Mouse (Mus musculus) MEL (cell line): ENCODE measurements around the gene Zbp1. TPM values are rescaled to one million over a fixed set of nuclear protein-coding genes. Genes with fewer than 3 reads are reported as not detected.

Source experiments
- DNase-seq: peaks from one replicate; pipeline ENCODE4 v3.0.0; 2011; ENCODE audit warnings: low read depth, low spot score
- H3K27ac ChIP-seq: 2 replicates; pipeline ENCODE4 v1.5.1; 2012; ENCODE audit warnings: low read depth, mild to moderate bottlenecking, control low read depth, low read length, moderate library complexity; ENCODE audit not compliant: control insufficient read depth
- H3K27me3 ChIP-seq, 2 experiments: fragments of 150-350 bp in 1 of 2; sonication (generic) in 1 of 2; 2 replicates each; pipeline ENCODE4 v1.6.1; 2012; ENCODE audit warnings: low read length in 2 of 2, mild to moderate bottlenecking in 2 of 2, improper control_type of control experiment in 1 of 2, moderate library complexity in 1 of 2; ENCODE audit not compliant: insufficient read depth in 2 of 2, control insufficient read depth in 1 of 2
- H3K36me3 ChIP-seq, 2 experiments: 2 replicates each; pipeline ENCODE4 v1.6.1; 2012 to 2014; ENCODE audit warnings: low read length in 2 of 2, improper control_type of control experiment in 1 of 2, inconsistent platforms in 1 of 2, mild to moderate bottlenecking in 1 of 2; ENCODE audit not compliant: insufficient read depth in 2 of 2, control insufficient read depth in 1 of 2
- H3K4me1 ChIP-seq, 2 experiments: fragments of 150-350 bp in 1 of 2; sonication (generic) in 1 of 2; 2 replicates each; pipeline ENCODE4 v1.6.1; 2012; ENCODE audit warnings: low read length in 2 of 2, improper control_type of control experiment in 1 of 2, mild to moderate bottlenecking in 1 of 2; ENCODE audit not compliant: insufficient read depth in 2 of 2, control insufficient read depth in 1 of 2
- H3K4me3 ChIP-seq, 2 experiments: fragments of 150-350 bp in 1 of 2; sonication (generic) in 1 of 2; 2 replicates each; pipeline ENCODE4 v1.5.1; 2012; ENCODE audit warnings: low read depth in 2 of 2, low read length in 2 of 2, mild to moderate bottlenecking in 2 of 2, moderate library complexity in 2 of 2, control low read depth in 1 of 2, improper control_type of control experiment in 1 of 2; ENCODE audit not compliant: control insufficient read depth in 1 of 2, insufficient read depth in 1 of 2
- H3K79me2 ChIP-seq: 2 replicates; pipeline ENCODE4 v1.6.1; 2012; ENCODE audit warnings: mild to moderate bottlenecking, low read length, moderate library complexity; ENCODE audit not compliant: control insufficient read depth, poor library complexity, insufficient read depth
- H3K9ac ChIP-seq: 2 replicates; pipeline ENCODE4 v1.6.1; 2012; ENCODE audit warnings: low read depth, mild to moderate bottlenecking, control low read depth, low read length, moderate library complexity; ENCODE audit not compliant: control insufficient read depth, poor library complexity, severe bottlenecking
- H3K9me3 ChIP-seq: fragments of 150-350 bp; sonication (generic); replicated peaks from 2 replicates; pipeline ENCODE4 v1.6.1; 2012; ENCODE audit warnings: mild to moderate bottlenecking, low read length, improper control_type of control experiment, moderate library complexity; ENCODE audit not compliant: insufficient read depth
- ETS1 ChIP-seq: IDR thresholded peaks from 2 replicates; pipeline ENCODE4 v1.6.1; 2012; ENCODE audit warnings: low read depth, mild to moderate bottlenecking, inconsistent platforms, low read length, improper control_type of control experiment, moderate library complexity
- MAX ChIP-seq: IDR thresholded peaks from 2 replicates; pipeline ENCODE4 v1.6.1; 2011; ENCODE audit warnings: low read length, improper control_type of control experiment
- POLR2AphosphoS2 ChIP-seq: IDR thresholded peaks from 2 replicates; pipeline ENCODE4 v1.6.1; 2011; ENCODE audit warnings: low read length, improper control_type of control experiment
- POLR2AphosphoS5 ChIP-seq: IDR thresholded peaks from 2 replicates; pipeline ENCODE4 v1.6.1; 2012; ENCODE audit warnings: low read depth, borderline replicate concordance, mild to moderate bottlenecking, inconsistent platforms, low read length, moderate library complexity, mixed read lengths
- SMC3 ChIP-seq: IDR thresholded peaks from 2 replicates; pipeline ENCODE4 v1.6.1; 2011; ENCODE audit warnings: low read depth, low read length, improper control_type of control experiment
- polyA plus RNA-seq, 2 experiments: library from polyadenylated mRNA; stranded (reverse) in 1 of 2; unstranded in 1 of 2; fragments of >175 nt in 1 of 2; fragments of >200 nt in 1 of 2; gene quantifications; 2 replicates each; pipeline versions ENCODE4 v1.2.1 to v1.2.4; 2012; ENCODE audit warnings: low replicate concordance in 2 of 2, low read depth in 1 of 2; ENCODE audit not compliant: insufficient read length in 2 of 2, insufficient read depth in 1 of 2, missing spikeins in 1 of 2
- total RNA-seq: library from RNA; depleted of rRNA; stranded (reverse); fragments of 300-350 nt; gene quantifications from 2 replicates; pipeline ENCODE4 v1.2.3, GENCODE M21; 2012; rRNA removed

Gene Zbp1
- total and polyA plus RNA-seq, 3 experiments = not detected

DNA sequence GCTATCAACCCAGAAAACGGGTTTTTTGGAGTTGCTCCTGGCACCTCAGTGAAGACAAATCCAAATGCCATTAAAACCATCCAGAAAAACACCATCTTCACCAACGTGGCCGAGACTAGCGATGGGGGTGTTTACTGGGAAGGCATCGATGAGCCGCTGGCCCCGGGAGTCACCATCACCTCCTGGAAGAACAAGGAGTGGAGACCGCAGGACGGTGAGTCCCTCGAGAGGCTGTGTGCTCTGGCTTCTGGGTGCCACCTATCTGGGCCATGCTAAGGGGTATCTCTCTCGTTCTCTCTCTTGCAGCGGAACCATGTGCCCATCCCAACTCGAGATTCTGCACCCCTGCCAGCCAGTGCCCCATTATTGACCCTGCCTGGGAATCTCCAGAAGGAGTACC, 61.8 kb downstream of the Zbp1 start:
- no peak overlapping the region for H3K4me3 ChIP-seq
- H3K9me3 ChIP-seq = no peaks in the 10 kb centered on the region
- TF ChIP-seq SMC3 (no peak), POLR2AphosphoS5 (no peak), POLR2AphosphoS2 (no peak), MAX (no peak), ETS1 (no peak)
- no peaks in the 10 kb centered on the region for H3K27me3 ChIP-seq
- H3K79me2 ChIP-seq = no peaks in the 10 kb centered on the region
- no peaks in the 10 kb centered on the region for H3K36me3 ChIP-seq
- no peaks in the 10 kb centered on the region for H3K4me1 ChIP-seq
- no peak for DNase-seq
- no peak overlapping the region for H3K9ac ChIP-seq
- no peak overlapping the region for H3K27ac ChIP-seq

Other genes starting within 250 kb of the Zbp1 start
- gene Spo11, start 241.2 kb downstream of the Zbp1 start, total RNA-seq = not detected in 2 replicates
- not detected for gene Spo11, start 241.2 kb downstream of the Zbp1 start, polyA plus RNA-seq
- 139 and 156 TPM in 2 replicates for gene Rae1, start 218.8 kb downstream of the Zbp1 start, total RNA-seq
- 100 to 1,000 TPM in 1 of 2 experiments, not detected in 1; 172 TPM for gene Rae1, start 218.8 kb downstream of the Zbp1 start, polyA plus RNA-seq
- gene Rbm38, start 198.4 kb downstream of the Zbp1 start, total RNA-seq = 37.0 and 39.0 TPM in 2 replicates
- 100 to 1,000 TPM in 1 of 2 experiments, not detected in 1; 207 TPM for gene Rbm38, start 198.4 kb downstream of the Zbp1 start, polyA plus RNA-seq
- not detected in 2 replicates for gene Ctcfl, start 99.4 kb downstream of the Zbp1 start, total RNA-seq
- under 1 TPM in 1 of 2 experiments, not detected in 1; 0.13 TPM for gene Ctcfl, start 99.4 kb downstream of the Zbp1 start, polyA plus RNA-seq
- not detected in 2 replicates for gene Pck1, start 65.9 kb downstream of the Zbp1 start, total RNA-seq
- gene Pck1, start 65.9 kb downstream of the Zbp1 start, polyA plus RNA-seq = not detected
- not detected in 2 replicates for gene Pmepa1, start 57.6 kb upstream of the Zbp1 start, total RNA-seq
- gene Pmepa1, start 57.6 kb upstream of the Zbp1 start, polyA plus RNA-seq = not detected